Mouse (Mus musculus): ENCODE data around the gene Zfp951.
"Not testable (repeated sequence)": the region's sequence is repeated elsewhere in the genome, so short reads cannot be mapped to it uniquely, and the experiment has no call there.

- not testable (repeated sequence) for TF ChIP-seq CTCF (IDR thresholded peaks at IDR 0.05; ENCODE audit: low read depth); EP300 (optimal IDR thresholded peaks at IDR 0.05)
Measured at GRCm38 (mm10) chr5:104906556-104906955, 46.7 kb upstream of the Zfp951 start.
